Mouse (Mus musculus): ENCODE results near the gene Palm3. TPM values are rescaled to one million over a fixed set of nuclear protein-coding genes. Genes with fewer than 3 reads are reported as not detected.

Palm3 gene
- polyA plus RNA-seq, 1 experiment: 0.89 TPM

GRCm38 (mm10) chr8:84012499-84013165 is 8.6 kb upstream of the Palm3 start:
- DNase-seq: no peak
- Histone ChIP-seq H3K4me1 (ENCODE audit: control insufficient read depth, insufficient read depth, low read length) (peaks cover 5% of the 10 kb centered on the region), H3K4me3 (replicated peaks; ENCODE audit: extremely low read depth, low read depth, low read length) (no peak overlapping the region)
- 24% methylated on average over 35 of the region's 35 CpGs for WGBS
- TF ChIP-seq CTCF (IDR thresholded peaks at IDR 0.05; ENCODE audit: insufficient read depth, low read length) (no peak), POLR2A (IDR thresholded peaks at IDR 0.05; ENCODE audit: borderline replicate concordance, extremely low read depth, low read depth, low read length) (no peak)

GRCm38 (mm10) chr8:84015833-84016232 is 5.4 kb upstream of the Palm3 start:
- no peak for DNase-seq
- Histone ChIP-seq H3K4me3 (replicated peaks; ENCODE audit: extremely low read depth, low read depth, low read length) (no peak overlapping the region), H3K4me1 (ENCODE audit: control insufficient read depth, insufficient read depth, low read length) (peaks cover 3% of the 10 kb centered on the region)
- no peak for TF ChIP-seq POLR2A (IDR thresholded peaks at IDR 0.05; ENCODE audit: borderline replicate concordance, extremely low read depth, low read depth, low read length)
- TF ChIP-seq CTCF (IDR thresholded peaks at IDR 0.05; ENCODE audit: insufficient read depth, low read length): no peak
- WGBS: 93% methylated on average over 5 of the region's 5 CpGs

- no peaks in the 10 kb centered on the region; the same call in none of the 2 replicates for H3K4me1 ChIP-seq (ENCODE audit: control insufficient read depth, insufficient read depth, low read length)
- no peak for DNase-seq
- no peak overlapping the region for H3K4me3 ChIP-seq (replicated peaks; ENCODE audit: extremely low read depth, low read depth, low read length)
- 81% methylated on average over 9 of the region's 9 CpGs for WGBS
- no peak for TF ChIP-seq POLR2A (IDR thresholded peaks at IDR 0.05; ENCODE audit: borderline replicate concordance, extremely low read depth, low read depth, low read length)
- no peak for TF ChIP-seq CTCF (IDR thresholded peaks at IDR 0.05; ENCODE audit: insufficient read depth, low read length)
Observed at GRCm38 (mm10) chr8:84019738-84020137, 1.5 kb upstream of the Palm3 start.

- 51% methylated on average over 12 of the region's 12 CpGs for WGBS
- Histone ChIP-seq H3K4me3 (replicated peaks; ENCODE audit: extremely low read depth, low read depth, low read length) (no peak overlapping the region), H3K4me1 (ENCODE audit: control insufficient read depth, insufficient read depth, low read length) (no peaks in the 10 kb centered on the region; the same call in none of the 2 replicates)
- no peak for DNase-seq
- TF ChIP-seq CTCF (IDR thresholded peaks at IDR 0.05; ENCODE audit: insufficient read depth, low read length): no peak
- no peak for TF ChIP-seq POLR2A (IDR thresholded peaks at IDR 0.05; ENCODE audit: borderline replicate concordance, extremely low read depth, low read depth, low read length)
Observed at GRCm38 (mm10) chr8:84021569-84021968, 298 bp downstream of the Palm3 start.

- no peaks in the 10 kb centered on the region; the same call in none of the 2 replicates for H3K4me1 ChIP-seq (ENCODE audit: control insufficient read depth, insufficient read depth, low read length)
- H3K4me3 ChIP-seq (replicated peaks; ENCODE audit: extremely low read depth, low read depth, low read length): no peak overlapping the region
- DNase-seq: peak; percentile 71
- TF ChIP-seq POLR2A (IDR thresholded peaks at IDR 0.05; ENCODE audit: borderline replicate concordance, extremely low read depth, low read depth, low read length): no peak
- TF ChIP-seq CTCF (IDR thresholded peaks at IDR 0.05; ENCODE audit: insufficient read depth, low read length): no peak
- WGBS: 10% methylated on average over 5 of the region's 5 CpGs
Observed at GRCm38 (mm10) chr8:84023085-84023484, 1.8 kb downstream of the Palm3 start.

GRCm38 (mm10) chr8:84023631-84024030 is 2.4 kb downstream of the Palm3 start:
- 56% methylated on average over 1 of the region's 1 CpGs for WGBS
- TF ChIP-seq CTCF (IDR thresholded peaks at IDR 0.05; ENCODE audit: insufficient read depth, low read length) (no peak), POLR2A (IDR thresholded peaks at IDR 0.05; ENCODE audit: borderline replicate concordance, extremely low read depth, low read depth, low read length) (no peak)
- H3K4me1 ChIP-seq (ENCODE audit: control insufficient read depth, insufficient read depth, low read length): no peaks in the 10 kb centered on the region; the same call in none of the 2 replicates
- no peak for DNase-seq
- no peak overlapping the region for H3K4me3 ChIP-seq (replicated peaks; ENCODE audit: extremely low read depth, low read depth, low read length)

GRCm38 (mm10) chr8:84024171-84024570 is 2.9 kb downstream of the Palm3 start:
- TF ChIP-seq POLR2A (IDR thresholded peaks at IDR 0.05; ENCODE audit: borderline replicate concordance, extremely low read depth, low read depth, low read length): no peak
- peak; percentile 68 for TF ChIP-seq CTCF (IDR thresholded peaks at IDR 0.05; ENCODE audit: insufficient read depth, low read length)
- H3K4me1 ChIP-seq (ENCODE audit: control insufficient read depth, insufficient read depth, low read length): no peaks in the 10 kb centered on the region; the same call in none of the 2 replicates
- WGBS: 23% methylated on average over 10 of the region's 10 CpGs
- peak; percentile 58 for DNase-seq
- no peak overlapping the region for H3K4me3 ChIP-seq (replicated peaks; ENCODE audit: extremely low read depth, low read depth, low read length)

GRCm38 (mm10) chr8:84025863-84026262 is 4.6 kb downstream of the Palm3 start:
- H3K4me3 ChIP-seq (replicated peaks; ENCODE audit: extremely low read depth, low read depth, low read length): no peak overlapping the region
- DNase-seq: no peak
- H3K4me1 ChIP-seq (ENCODE audit: control insufficient read depth, insufficient read depth, low read length): no peaks in the 10 kb centered on the region; the same call in none of the 2 replicates
- no peak for TF ChIP-seq POLR2A (IDR thresholded peaks at IDR 0.05; ENCODE audit: borderline replicate concordance, extremely low read depth, low read depth, low read length)
- no peak for TF ChIP-seq CTCF (IDR thresholded peaks at IDR 0.05; ENCODE audit: insufficient read depth, low read length)
- 3% methylated on average over 41 of the region's 41 CpGs for WGBS

GRCm38 (mm10) chr8:84027449-84027848 is 6.2 kb downstream of the Palm3 start:
- Histone ChIP-seq H3K4me1 (ENCODE audit: control insufficient read depth, insufficient read depth, low read length) (no peaks in the 10 kb centered on the region; the same call in 1 of the 2 replicates), H3K4me3 (replicated peaks; ENCODE audit: extremely low read depth, low read depth, low read length) (no peak overlapping the region)
- TF ChIP-seq POLR2A (IDR thresholded peaks at IDR 0.05; ENCODE audit: borderline replicate concordance, extremely low read depth, low read depth, low read length) (no peak), CTCF (IDR thresholded peaks at IDR 0.05; ENCODE audit: insufficient read depth, low read length) (no peak)
- 13% methylated on average over 10 of the region's 10 CpGs for WGBS
- no peak for DNase-seq

GRCm38 (mm10) chr8:84029272-84029671 is 8.0 kb downstream of the Palm3 start:
- Histone ChIP-seq H3K4me3 (replicated peaks; ENCODE audit: extremely low read depth, low read depth, low read length) (no peak overlapping the region), H3K4me1 (ENCODE audit: control insufficient read depth, insufficient read depth, low read length) (no peaks in the 10 kb centered on the region)
- TF ChIP-seq POLR2A (IDR thresholded peaks at IDR 0.05; ENCODE audit: borderline replicate concordance, extremely low read depth, low read depth, low read length) (no peak), CTCF (IDR thresholded peaks at IDR 0.05; ENCODE audit: insufficient read depth, low read length) (no peak)
- DNase-seq: no peak
- WGBS: 81% methylated on average over 5 of the region's 5 CpGs
